Mouse (Mus musculus) adrenal gland (tissue): ENCODE results near the gene St6galnac5.

Source experiments
- intact Hi-C: fragments of 180-260 bp; cut with DNase I; formaldehyde crosslinking; loops from one replicate; pipeline ENCODE4 v1.15.1; 2025
- long read RNA-seq, 2 experiments: library from polyadenylated mRNA; unstranded; transcript quantifications; one replicate each; pipeline ENCODE4 v2.0.0; 2020; ENCODE audit warnings: borderline replicate concordance in 1 of 2; ENCODE audit not compliant: insufficient replicate concordance in 1 of 2

Gene St6galnac5
- long read RNA-seq, experiment 1, partial matches to known transcripts: 0 of 1 reads
- long read RNA-seq, experiment 1, other reads (novel, unspliced or antisense): 1 of 1 reads
- long read RNA-seq, experiment 2: 0 reads

GRCm38 (mm10) chr3:152981988-152982387 lies at the start of gene St6galnac5:
Gene St6galnac5, minus strand, starts transcription at chr3:152982246.
- intact Hi-C loops: no loop called here

DNA sequence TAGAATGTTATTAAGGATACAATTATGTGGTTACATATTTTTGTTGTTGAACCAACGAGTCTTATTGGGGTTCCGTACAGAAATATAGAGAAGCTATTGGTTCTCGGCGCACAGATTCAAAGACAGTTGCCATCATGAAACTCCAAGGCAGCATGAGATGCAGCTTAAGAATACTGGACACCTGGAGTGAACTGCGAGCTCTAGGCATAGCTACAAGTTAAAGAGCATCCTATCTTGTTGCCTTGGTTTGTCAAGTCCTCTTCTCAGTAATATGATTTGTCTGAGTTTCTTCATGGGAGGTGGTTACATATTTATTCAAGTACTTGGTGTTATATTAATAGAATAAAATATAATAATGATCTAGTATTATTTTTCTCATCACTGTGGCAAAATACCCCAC lies 48.7 kb upstream of the St6galnac5 start:
- intact Hi-C loops: no loop called here

DNA sequence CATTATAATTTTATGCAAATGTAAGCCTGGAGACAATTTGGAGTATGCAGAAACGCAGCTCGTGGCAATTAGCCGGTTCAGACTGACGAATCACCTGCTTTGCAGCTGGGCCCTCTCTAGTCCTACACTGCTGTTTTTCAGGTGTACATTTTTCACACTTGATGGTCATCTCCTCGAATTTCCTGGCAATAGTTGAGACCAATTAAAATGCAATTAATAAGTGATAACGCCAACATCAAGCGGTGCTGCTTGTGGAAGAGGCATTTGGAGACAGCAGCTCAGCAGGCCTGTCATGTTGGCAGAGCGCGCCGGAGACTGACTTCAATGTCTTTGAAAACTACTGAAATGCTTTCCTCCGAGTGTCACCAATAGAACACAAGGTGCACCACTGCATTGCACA lies 42.0 kb upstream of the St6galnac5 start:
- intact Hi-C loops: no loop called here

GRCm38 (mm10) chr3:153018051-153018450 lies 36.0 kb upstream of the St6galnac5 start:
- intact Hi-C loops: no loop called here

DNA sequence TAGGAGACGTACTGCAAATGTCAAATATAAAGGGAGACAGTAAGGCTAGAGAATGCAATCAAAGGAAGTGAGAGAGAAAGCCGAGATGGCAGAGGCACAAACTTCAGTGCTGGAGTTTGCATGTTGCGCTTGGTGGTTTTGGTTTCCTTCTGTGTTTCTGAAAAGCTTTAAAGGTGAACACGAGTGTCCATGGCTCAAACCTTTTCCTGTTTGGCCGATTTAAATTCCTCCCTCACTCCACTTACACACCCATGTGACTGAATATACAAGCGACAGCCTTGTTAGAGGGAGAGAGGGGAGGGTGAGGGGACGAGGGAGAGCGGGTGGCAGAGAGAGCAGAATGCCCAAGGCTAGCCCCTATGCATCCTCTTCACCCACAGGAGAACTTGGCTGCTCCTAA lies 34.3 kb upstream of the St6galnac5 start:
- intact Hi-C loops: no loop called here

- intact Hi-C loops: no loop called here
Observed at GRCm38 (mm10) chr3:153006893-153007292, 24.8 kb upstream of the St6galnac5 start.

DNA sequence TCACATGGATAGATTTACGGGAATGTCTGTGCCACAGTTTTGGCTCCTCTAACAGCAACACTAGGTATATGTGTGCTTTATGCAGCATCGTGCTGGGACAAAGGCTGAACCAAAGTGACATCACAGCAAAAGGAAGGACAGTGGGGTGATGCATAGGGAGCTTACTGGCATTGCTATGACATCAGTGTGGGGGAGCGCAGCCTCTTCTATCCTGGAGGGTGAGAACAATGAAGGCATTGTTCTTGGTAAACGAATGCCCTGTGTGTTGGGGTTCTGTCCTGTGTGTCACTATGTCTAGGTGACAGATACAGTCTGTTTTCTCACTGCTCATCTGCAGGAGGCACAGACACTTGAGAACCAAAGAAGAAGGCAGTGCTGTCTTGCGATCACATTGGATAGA lies 16.9 kb upstream of the St6galnac5 start:
- intact Hi-C loops: no loop called here

DNA sequence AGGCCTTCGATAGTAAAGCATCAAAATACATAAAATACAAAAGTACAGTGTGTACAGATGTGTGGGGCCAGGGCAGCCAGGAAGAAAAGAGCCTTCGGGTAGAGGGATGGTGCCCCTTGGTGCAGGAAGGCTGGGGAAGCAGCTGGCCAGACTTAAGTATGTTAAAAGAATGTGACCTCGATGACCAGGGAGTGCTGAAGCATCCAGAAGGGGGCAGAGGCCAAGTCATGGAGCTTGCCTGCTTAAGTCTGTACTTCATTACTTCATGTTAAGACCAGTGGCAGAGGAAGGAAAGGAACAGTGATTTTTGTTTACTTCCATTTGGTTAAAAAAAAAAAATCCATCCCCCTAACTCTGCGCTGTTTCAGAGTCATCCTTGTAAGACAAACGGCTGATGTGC lies 16.1 kb upstream of the St6galnac5 start:
- intact Hi-C loops: no loop called here

GRCm38 (mm10) chr3:152993608-152994007 lies 11.6 kb upstream of the St6galnac5 start:
- intact Hi-C loops: no loop called here

DNA sequence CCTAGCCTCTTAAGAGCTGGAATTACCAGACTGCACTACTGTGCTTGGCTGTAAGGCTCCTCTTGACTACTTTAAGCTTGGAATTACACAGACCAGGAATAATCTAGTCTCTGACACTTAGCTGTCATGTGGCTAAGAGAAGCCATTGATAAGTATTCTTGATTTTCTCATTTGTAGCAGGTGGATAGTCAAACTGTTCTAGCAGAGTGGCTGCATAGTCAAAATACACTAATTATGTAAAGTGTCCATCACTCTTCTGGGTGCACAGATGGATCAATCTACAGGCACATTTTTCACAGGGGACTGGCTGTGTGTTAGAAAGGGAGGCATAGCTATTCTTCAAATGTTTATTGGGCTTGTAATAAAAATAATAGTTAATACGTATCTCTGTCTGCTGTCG lies 8.7 kb upstream of the St6galnac5 start:
- intact Hi-C loops: no loop called here

GRCm38 (mm10) chr3:152980978-152981974 lies 770 bp downstream of the St6galnac5 start:
- intact Hi-C loops: no loop called here

DNA sequence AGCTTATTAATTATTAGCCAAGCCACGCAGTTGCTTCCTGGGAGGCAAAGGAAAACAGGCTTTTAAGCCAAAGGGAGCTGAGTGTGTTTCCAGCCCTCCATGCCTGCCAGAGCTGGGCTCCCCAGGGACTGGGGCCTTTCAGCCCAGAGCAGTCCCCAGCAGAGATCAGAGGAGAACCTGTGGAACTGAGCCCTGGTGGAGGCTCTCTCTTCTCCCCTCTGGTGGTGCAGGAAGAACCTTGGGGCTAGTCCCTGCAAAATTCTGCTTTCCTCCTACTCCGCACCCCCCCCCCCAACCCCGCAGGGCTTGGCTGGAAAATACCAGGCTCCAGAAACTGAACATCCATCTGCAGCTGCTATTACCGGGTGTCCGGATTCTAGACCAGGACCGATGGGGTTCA lies 1.6 kb downstream of the St6galnac5 start:
- intact Hi-C loops: no loop called here

GRCm38 (mm10) chr3:152979481-152980092 lies 2.5 kb downstream of the St6galnac5 start:
- intact Hi-C loops: no loop called here

GRCm38 (mm10) chr3:152971373-152971772 lies 10.7 kb downstream of the St6galnac5 start:
- intact Hi-C loops: no loop called here

DNA sequence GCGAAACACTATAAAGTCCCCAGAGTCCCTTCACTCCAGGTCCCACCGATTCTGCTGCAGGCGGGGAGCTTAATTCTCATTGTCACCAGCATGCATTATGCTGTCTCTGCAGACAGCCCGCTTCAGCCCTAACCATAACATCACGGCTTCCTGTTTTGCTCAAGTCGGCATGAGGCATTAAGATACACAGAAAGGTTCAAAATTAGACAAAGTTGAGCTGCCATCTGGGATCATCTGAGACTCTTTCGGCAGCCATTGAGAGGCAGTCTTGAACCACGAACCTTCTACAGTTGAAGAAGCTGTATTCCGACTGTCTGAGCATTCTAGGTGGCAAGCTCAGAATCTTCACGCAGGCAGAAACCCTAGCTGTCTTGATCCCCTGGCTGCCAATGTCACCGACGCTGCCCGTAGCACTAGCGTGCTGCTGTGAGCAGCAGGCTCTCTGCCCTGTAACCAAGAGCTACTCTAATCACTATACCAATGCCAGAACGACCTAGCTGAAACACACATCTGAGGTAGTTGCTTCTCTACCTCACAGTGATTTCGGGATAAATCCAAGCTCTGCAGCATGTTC lies 12.2 kb downstream of the St6galnac5 start:
- intact Hi-C loops: no loop called here

GRCm38 (mm10) chr3:152961855-152962376 lies 20.1 kb downstream of the St6galnac5 start:
- intact Hi-C loops: no loop called here

DNA sequence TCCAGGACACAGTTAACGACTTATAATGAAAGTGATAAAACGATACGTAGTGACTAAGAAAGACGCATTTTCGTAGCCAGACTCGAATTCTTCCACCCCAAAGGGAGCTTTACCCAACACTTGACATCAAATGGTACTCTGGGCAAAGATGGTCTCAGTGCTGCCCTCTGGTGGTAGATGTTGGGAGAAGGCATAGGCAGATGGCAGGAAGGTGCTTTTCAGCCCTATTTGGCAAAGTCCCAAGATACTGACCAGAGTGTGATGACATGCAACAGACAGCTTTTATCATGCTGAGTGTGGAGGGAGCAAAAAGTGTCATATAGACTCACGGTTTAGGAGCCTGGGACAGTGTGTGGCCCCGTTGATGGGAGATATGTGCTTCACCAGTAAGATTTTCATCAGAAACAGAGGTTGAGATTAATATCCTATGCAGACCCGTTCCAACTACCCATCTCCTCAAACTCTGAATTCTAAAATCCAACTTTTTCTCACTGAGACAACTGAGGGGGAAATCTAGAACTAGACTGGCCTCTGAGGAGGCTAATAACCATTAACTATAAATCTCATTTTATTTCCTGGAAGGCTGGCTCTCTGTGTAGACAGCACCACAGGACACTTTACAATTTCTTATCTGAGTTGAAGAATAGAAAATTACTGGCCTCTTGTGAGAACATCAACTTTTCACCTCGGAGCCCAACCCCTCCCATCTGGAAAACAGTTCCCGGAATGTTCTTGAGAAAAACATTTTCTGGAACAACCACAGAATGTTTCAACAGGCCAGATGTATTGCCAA lies 23.5 kb downstream of the St6galnac5 start:
- intact Hi-C loops: loop anchor here (5.0 kb wide), 1 partner anchor 171 kb away; no protein-coding TSS in a partner anchor

DNA sequence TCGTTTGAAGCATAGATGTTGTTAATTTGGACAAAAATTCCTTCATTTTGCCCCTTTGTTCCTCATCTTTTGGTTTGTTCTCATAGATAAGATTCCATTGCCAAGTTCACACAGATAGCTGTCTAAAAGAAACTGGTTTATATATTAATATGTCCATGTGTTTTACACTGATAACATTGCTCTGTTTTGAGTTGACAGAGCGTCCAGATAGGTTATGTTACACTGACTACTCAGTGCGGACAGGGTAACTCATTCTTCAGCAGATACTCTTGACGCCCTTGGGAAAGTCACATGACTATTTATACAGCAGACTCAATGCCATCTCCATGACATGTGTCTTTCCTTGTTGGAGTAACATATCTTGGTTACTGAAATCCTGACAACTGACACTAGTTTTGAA lies 25.3 kb downstream of the St6galnac5 start:
- intact Hi-C loops: loop anchor here (5.0 kb wide), 1 partner anchor 169 kb away; no protein-coding TSS in a partner anchor

DNA sequence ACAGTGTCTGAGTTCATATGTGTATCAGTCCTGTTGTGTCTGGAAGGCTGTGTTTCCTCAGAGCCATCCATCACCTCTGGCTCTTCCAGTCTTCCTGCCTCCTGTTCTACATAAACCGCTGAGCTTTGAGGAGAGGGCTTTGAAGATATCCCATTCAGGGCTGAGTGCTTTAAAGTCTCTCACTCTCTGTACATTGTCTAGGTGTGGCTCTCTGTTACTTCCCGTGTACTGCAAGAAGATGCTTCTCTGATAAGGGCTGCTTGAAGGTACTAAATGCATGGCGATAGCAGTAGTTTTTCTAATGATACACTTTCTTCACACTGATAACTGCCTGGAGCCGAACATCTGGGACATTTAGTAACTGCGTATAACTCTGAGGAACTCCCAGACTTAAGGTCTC lies 26.0 kb downstream of the St6galnac5 start:
- intact Hi-C loops: loop anchor here (5.0 kb wide), 1 partner anchor 169 kb away; no protein-coding TSS in a partner anchor
